Mouse (Mus musculus) limb, embryonic 14.5 days (tissue): ENCODE measurements around the gene Dock7. TPM values are rescaled to one million over a fixed set of nuclear protein-coding genes. Genes with fewer than 3 reads are reported as not detected.

Source experiments
- ATAC-seq: fragments of 200-750 bp; cut with Nextera tagmentation; 2 replicates; pipeline ENCODE4 v1.8.0; 2017; ENCODE audit warnings: low read depth, moderate number of reproducible peaks, moderate TSS enrichment; ENCODE audit not compliant: low FRiP score
- DNase-seq: peaks from one replicate; pipeline ENCODE4 v3.0.0-alpha.2; 2015; ENCODE audit warnings: low spot score
- H3K27ac ChIP-seq: fragments of 300-500 bp; sonication (generic); replicated peaks from 2 replicates; pipeline ENCODE4 v1.5.1; 2014; ENCODE audit warnings: low read depth, mild to moderate bottlenecking, low read length, moderate library complexity, mixed read lengths
- H3K27me3 ChIP-seq: fragments of 300-500 bp; sonication (generic); 2 replicates; pipeline ENCODE4 v1.6.1; 2014; ENCODE audit warnings: low read length, mixed read lengths; ENCODE audit not compliant: control insufficient read depth, insufficient read depth
- H3K36me3 ChIP-seq: fragments of 300-500 bp; sonication (generic); 2 replicates; pipeline ENCODE4 v1.6.1; 2014; ENCODE audit warnings: mild to moderate bottlenecking, low read length, moderate library complexity, mixed read lengths; ENCODE audit not compliant: control insufficient read depth, insufficient read depth
- H3K4me1 ChIP-seq: fragments of 300-500 bp; sonication (generic); 2 replicates; pipeline ENCODE4 v1.6.1; 2014; ENCODE audit warnings: antibody characterized with exemption, low read length, mixed read lengths; ENCODE audit not compliant: control insufficient read depth, insufficient read depth
- H3K4me2 ChIP-seq: fragments of 300-500 bp; sonication (generic); replicated peaks from 2 replicates; pipeline ENCODE4 v1.6.1; 2014; ENCODE audit warnings: low read depth, mild to moderate bottlenecking, low read length, moderate library complexity; ENCODE audit not compliant: severe bottlenecking
- H3K4me3 ChIP-seq: fragments of 300-500 bp; sonication (generic); replicated peaks from 2 replicates; pipeline ENCODE4 v1.5.1; 2014; ENCODE audit warnings: low read length
- H3K9ac ChIP-seq: fragments of 300-500 bp; sonication (generic); 2 replicates; pipeline ENCODE4 v1.6.1; 2014; ENCODE audit warnings: mild to moderate bottlenecking, low read depth, low read length, moderate library complexity; ENCODE audit not compliant: severe bottlenecking
- H3K9me3 ChIP-seq: fragments of 300-500 bp; sonication (generic); 2 replicates; pipeline ENCODE4 v1.6.1; 2016; ENCODE audit warnings: low read length; ENCODE audit not compliant: control insufficient read depth
- POLR2A ChIP-seq: fragments of 200-500 bp; IDR thresholded peaks from 2 replicates; pipeline ENCODE4 v1.8.0; 2012; ENCODE audit warnings: inconsistent platforms, mild to moderate bottlenecking, moderate library complexity, borderline replicate concordance; ENCODE audit not compliant: insufficient read depth, insufficient read length; ENCODE audit errors: extremely low read depth
- WGBS: fragments of 180-500 bp; shearing (Covaris S2); extraction: QIAGEN DNeasy Blood & Tissue Kit; methylation state at CpG from one replicate; pipeline ENCODE4 v1.1.7; 2014; 5-methylcytosine and 5-hydroxymethylcytosine counted together
- polyA plus RNA-seq, 2 experiments: library from polyadenylated mRNA; depleted of rRNA in 1 of 2; stranded (reverse) in 1 of 2; unstranded in 1 of 2; fragments of >200 nt; fragmentation: Nextera tagmentation in 1 of 2; extraction: Ambion mirVana in 1 of 2; gene quantifications; 2 replicates each; pipeline versions ENCODE4 v1.2.1 to v1.2.3; 2012 to 2014

The Dock7 gene
- polyA plus RNA-seq, 2 experiments = 73.2 to 154 TPM

DNA sequence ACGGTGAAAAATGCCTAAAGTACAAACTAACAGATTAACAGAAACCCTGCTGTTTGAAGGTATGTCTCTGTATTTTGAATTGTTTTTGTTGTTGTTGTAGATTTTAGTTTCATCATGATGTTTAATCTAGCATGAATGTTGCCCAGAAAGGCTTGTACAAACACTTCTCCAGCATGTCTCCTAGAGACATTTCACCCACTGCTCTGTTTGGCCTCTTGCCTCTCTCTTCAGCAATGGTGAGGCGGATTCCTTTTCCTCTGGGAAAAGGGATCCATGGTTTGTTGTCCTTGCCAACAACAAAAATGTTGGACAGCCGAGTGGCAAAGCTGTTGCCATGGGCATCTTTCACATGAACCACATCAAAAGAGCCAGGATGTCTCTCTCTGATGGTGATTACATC lies 17.9 kb downstream of the Dock7 start:
- Histone ChIP-seq H3K36me3 (no peaks in the 10 kb centered on the region), H3K27me3 (no peaks in the 10 kb centered on the region), H3K4me1 (0 out of 2 replicates have a peak, but pooled peaks cover 7% of the 10 kb centered on the region), H3K27ac (no peak overlapping the region), H3K4me2 (no peak overlapping the region), H3K9ac (no peak overlapping the region), H3K4me3 (no peak overlapping the region), H3K9me3 (no peaks in the 10 kb centered on the region)
- no peak for TF ChIP-seq POLR2A
- ATAC-seq = no peak
- WGBS = 88% methylated on average over 3 of the region's 3 CpGs
- no peak for DNase-seq

- Histone ChIP-seq H3K27ac (no peak overlapping the region), H3K4me3 (no peak overlapping the region), H3K9me3 (no peaks in the 10 kb centered on the region), H3K4me2 (no peak overlapping the region), H3K4me1 (0 out of 2 replicates have a peak, but pooled peaks cover 3% of the 10 kb centered on the region), H3K9ac (no peak overlapping the region), H3K27me3 (no peaks in the 10 kb centered on the region), H3K36me3 (no peaks in the 10 kb centered on the region)
- no peak for TF ChIP-seq POLR2A
- no peak for DNase-seq
- ATAC-seq = no peak
- WGBS = 82% methylated on average over 7 of the region's 7 CpGs
Observed at GRCm38 (mm10) chr4:99100724-99101123, 20.0 kb downstream of the Dock7 start.

DNA sequence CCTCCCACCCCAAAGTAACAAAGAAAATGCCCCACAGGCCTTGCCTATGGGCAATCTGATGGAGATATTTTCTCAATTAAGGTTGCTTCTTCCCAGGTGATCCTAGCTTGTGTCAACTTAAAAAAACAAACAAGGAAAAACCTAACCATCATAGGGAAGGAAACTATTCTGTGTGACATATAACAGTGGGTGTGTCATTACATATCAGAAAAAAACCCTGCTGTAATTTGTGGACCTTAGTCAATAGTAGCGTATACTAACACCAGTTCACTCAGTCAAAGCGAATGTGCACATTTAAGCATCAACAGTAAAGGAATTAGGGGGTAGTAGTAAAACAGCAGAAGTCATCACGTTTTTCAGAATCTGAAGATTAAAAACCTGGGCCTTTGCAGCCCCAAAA lies 28.9 kb downstream of the Dock7 start:
- no peak for TF ChIP-seq POLR2A
- Histone ChIP-seq H3K27me3 (no peaks in the 10 kb centered on the region), H3K9ac (no peak overlapping the region), H3K4me2 (no peak overlapping the region), H3K4me1 (no peaks in the 10 kb centered on the region), H3K27ac (no peak overlapping the region), H3K36me3 (peaks cover 18% of the 10 kb centered on the region), H3K4me3 (no peak overlapping the region), H3K9me3 (no peaks in the 10 kb centered on the region)
- DNase-seq = no peak
- 84% methylated on average over 3 of the region's 3 CpGs for WGBS
- ATAC-seq = no peak

- Histone ChIP-seq H3K36me3 (peaks cover 20% of the 10 kb centered on the region), H3K4me3 (no peak overlapping the region), H3K4me1 (no peaks in the 10 kb centered on the region), H3K4me2 (no peak overlapping the region), H3K9ac (no peak overlapping the region), H3K9me3 (no peaks in the 10 kb centered on the region), H3K27me3 (no peaks in the 10 kb centered on the region), H3K27ac (no peak overlapping the region)
- WGBS = 43% methylated on average over 3 of the region's 3 CpGs
- TF ChIP-seq POLR2A = no peak
- ATAC-seq (no peak), DNase-seq (no peak)
Observed at GRCm38 (mm10) chr4:99091151-99091701, 29.5 kb downstream of the Dock7 start.

GRCm38 (mm10) chr4:99087760-99088485 lies 32.8 kb downstream of the Dock7 start:
- no peaks in the 10 kb centered on the region for H3K9me3 ChIP-seq
- no peak overlapping the region for H3K4me3 ChIP-seq
- WGBS = 92% methylated on average over 17 of the region's 17 CpGs
- H3K9ac ChIP-seq = no peak overlapping the region
- DNase-seq (no peak), ATAC-seq (no peak)
- H3K27ac ChIP-seq = no peak overlapping the region
- no peaks in the 10 kb centered on the region for H3K27me3 ChIP-seq
- H3K36me3 ChIP-seq = peaks cover 36% of the 10 kb centered on the region
- no peak overlapping the region for H3K4me2 ChIP-seq
- no peak for TF ChIP-seq POLR2A
- no peaks in the 10 kb centered on the region for H3K4me1 ChIP-seq
